Mouse (Mus musculus): ENCODE measurements around the gene Churc1. TPM values are rescaled to one million over a fixed set of nuclear protein-coding genes. Genes with fewer than 3 reads are reported as not detected.

Gene Churc1
- 10 to 100 TPM; 58.2 to 63.8 (median 60.9) TPM for total RNA-seq (2022)

DNA sequence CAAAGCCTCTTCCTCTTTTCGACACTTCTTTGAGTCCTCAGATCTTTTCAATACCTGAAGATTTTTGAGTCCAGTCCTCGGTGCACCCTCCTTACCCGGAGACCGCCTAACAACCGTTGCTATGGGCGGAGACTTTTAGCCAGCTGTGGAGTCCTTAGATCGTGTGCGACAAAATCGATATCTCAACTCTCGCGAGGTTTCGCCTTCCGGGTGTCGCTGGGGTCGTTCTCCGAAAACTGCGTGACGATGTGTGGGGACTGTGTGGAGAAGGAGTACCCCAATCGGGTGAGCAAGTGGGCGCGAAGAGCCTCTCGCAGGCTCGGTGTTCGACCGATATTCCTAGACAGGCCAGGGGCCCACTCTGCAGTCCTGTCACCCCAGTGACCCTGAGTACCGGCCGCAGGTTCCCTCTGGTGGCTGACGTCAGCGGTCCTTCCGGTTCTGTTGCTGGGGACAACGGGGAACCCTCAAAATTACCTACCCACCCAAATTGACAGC is at the start of gene Churc1, which contains the start of gene Fntb:
Gene Churc1, plus strand, starts transcription at position 185 of the 498 bp plus-strand sequence.
Gene Fntb, plus strand, starts transcription at position 236 of the 498 bp plus-strand sequence.
- peak; percentile 81 to 82 for DNase-seq (ENCODE audit: low spot score in 2 of 2)

DNA sequence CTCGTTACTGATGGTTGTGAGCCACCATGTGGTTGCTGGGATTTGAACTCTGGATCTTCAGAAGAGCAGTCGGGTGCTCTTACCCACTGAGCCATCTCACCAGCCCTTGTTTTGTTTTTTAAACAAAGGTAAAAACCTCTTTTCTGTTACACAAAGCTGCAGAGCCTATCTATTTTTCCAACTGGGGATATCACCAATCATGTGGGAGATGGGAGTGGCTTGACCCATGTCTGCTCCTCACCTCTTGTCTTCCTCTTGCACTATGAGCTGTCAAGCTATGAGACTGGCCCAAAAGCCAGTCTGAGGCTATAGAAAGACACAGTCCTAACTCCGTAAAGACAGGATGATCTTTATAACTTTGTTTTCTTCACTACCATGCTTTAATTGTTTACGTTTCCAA is 47.0 kb upstream of the Churc1 start:
- DNase-seq (ENCODE audit: low spot score in 2 of 2) = no peak

DNA sequence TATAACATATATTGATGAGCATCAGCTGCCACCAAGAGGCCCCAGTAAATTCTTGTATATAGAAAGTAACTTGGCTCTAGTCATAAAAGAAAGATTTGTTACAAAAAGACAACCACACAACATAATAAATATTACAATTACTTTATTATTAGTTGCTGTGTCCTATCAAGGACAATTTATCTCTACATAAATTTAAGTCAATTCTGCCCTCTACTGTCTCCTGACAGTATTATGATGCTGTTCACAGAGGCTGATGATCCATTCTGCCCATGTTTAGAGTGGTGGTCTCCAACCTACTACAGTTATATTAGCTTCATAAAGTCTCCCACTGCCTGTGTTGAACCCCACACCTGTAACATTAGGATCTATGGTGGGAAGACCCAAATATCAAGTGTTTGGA is 44.8 kb upstream of the Churc1 start:
- DNase-seq (ENCODE audit: low spot score in 2 of 2) = no peak

DNA sequence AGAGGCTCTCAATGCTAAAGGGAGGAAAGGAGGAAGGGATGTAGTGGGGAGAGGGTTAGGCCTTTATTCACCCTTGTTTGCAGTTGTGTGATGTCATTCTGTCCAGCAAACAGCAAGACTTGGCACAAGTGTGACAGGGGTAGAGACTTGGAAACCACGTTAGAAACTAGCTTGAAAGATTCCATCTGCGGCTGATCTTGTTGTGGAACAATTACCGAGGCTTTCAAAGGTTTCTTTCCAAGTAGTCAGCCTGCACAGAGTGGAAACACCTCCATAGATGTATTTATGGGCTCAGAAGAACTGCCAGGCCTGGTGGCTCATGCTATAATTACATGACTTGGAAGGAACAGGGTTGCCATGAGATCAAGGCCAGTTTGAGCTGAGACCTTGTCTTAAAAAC is 43.3 kb upstream of the Churc1 start:
- DNase-seq (ENCODE audit: low spot score in 2 of 2) = no peak

DNA sequence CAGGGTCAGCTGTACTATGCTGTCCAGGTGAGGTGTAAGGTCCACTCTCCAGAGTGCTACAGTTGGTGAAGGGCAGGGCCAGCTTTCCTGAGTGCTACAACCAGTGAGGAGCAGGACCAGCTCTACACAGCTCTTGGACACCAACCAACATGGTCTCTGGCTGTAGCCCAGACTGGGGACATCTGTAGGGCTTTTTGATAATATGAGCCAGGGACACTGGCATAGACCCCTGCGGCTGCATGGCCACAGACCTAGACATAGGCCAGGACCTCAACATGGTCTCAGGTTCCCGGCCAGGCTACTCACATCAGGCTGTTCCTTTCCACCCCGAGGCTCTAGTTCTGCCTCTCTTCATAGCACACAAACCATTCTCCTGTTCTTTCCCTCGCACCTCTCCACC is 37.4 kb upstream of the Churc1 start:
- no peak for DNase-seq (ENCODE audit: low spot score in 2 of 2)

DNA sequence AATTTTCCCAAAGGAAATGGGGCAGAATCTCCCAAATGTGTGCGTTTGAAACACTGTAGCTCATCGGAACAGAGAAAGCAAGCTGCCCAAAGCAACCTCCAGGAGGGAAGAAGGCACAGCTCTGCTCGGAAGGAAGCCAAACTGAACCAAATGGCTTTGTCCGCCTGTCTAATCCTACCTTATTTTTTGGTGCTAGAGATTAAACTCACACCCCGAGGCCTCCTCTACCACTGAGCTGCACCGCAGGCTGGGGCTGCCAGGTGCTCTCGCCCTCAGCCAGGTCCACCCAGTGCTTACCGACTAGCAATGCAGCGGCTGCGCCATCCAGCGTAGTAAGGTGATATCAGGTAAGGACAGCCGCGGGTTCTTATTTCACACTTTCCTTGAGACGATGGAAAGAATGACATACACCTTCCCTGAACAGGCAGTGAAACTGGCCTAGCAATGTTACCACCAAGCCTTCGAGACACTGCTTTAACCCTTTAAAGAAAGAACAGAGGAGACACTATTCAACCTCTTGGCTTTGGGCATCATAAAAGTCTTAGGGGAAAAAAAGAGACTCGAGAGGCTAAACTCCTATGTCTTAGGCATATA is 14.4 kb upstream of the Churc1 start:
- DNase-seq (ENCODE audit: low spot score in 2 of 2) = no peak

DNA sequence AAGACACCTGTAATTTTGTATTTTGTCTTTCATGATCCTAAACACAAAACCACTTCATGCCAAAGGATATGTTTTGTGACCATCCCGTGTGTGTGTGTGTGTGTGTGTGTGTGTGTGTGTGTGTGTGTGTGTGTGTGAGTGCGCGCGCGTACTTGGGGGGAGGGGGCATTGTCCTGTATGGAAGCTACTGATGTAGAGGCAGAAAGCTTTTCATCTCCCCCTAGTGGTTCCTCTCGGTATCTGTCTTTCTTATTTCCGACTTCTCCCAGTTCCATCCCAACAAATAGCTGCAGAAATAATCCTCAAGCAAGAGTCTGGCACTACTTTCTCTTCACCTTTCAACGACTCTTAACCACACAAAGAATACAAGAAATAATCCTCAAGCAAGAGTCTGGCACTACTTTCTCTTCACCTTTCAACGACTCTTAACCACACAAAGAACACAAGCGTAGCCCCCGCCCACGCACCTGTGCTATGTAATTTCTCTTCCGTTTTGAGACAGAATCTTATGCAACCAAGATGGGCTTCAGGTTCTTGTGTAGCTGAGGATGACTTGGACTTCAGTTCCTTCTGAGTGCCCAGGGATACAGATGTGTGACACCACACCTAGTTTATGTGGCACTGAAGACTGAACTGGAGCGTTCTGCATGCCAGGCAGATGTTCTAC is 12.6 kb upstream of the Churc1 start:
- no peak for DNase-seq (ENCODE audit: low spot score in 2 of 2)

DNA sequence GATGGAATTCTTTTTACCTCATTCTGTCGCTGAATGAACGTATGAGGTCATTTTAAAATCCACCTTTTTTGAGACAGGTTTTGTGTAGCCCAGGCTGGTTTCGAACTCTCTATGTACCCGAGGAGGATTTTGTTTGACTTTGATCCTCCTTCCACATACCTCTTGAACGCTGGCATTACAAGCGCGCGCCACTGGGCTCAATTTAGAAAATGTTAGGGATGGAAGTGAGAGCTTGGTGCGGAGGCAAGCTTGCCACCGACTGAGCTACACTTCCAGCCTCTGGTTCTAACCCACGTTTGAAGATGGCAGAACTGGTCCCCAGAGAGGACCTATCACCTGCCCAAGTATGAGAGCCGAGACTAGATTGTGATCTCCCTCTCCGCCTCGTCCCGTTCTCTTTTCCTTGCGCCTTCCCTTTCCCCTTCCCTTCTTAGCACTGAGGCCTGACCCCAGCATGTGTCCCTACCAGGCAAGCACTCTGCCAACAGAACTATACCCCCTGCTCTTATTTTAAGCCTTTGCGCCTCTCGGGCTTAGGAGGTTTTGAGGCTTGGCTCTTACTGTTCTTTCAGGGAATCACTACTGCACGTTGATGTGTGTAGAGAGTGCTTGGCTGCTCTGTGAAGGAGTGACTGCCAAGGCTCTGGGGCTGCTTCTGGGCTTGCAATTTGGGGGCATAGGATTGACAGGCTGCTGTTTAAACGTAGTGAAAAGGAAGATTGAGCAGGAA is 728 bp downstream of the Churc1 start:
- DNase-seq (ENCODE audit: low spot score in 2 of 2) = no peak

DNA sequence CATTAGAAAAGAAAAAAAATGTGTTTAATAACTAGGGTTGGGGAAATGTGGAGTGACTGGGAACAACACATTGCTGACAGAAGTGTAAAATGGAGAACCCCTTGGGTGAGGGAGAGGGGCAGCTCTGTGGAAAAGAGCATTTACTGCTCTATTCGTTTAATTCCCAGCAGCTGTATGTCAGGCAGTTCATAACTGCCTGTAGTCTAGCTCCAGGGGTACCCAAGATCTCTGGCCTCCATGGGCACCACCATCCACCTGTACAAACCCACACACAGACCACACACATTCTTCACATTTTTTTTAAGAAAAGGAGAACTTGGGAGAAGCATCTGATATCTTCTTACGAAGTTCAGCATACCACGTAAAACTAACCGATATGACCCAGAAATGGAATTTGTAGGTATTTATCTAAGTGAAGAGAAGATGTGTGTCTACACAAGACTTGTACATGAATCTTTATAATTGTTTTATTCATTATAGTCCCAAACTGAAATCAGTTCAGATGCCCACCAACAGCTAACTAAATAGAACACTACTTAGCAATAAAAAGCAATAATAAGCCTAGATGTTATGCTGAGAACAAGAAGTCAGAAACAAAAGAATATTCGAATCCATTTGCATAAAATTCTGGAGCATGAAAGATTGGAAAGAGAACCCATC is 5.6 kb downstream of the Churc1 start:
- DNase-seq (ENCODE audit: low spot score in 2 of 2) = no peak

DNA sequence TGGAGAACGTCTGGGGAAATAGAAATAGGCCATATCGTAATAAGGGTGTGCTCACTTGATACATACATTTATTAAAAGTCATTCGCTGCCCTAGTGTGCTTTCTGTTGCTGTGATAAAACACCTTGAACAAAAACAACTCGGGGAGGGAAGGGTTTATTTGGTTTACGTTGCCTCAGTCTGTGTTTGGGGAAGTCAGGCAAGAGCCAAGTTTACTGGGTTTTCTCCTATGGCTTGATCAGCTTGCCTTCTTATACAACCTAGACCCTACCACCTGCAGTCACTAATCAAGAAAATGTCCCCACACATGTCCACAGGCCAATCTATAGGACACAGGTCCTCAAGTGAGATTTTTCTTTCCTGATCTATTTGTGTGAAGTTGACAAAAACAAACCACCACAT is 6.2 kb downstream of the Churc1 start:
- DNase-seq (ENCODE audit: low spot score in 2 of 2) = no peak

DNA sequence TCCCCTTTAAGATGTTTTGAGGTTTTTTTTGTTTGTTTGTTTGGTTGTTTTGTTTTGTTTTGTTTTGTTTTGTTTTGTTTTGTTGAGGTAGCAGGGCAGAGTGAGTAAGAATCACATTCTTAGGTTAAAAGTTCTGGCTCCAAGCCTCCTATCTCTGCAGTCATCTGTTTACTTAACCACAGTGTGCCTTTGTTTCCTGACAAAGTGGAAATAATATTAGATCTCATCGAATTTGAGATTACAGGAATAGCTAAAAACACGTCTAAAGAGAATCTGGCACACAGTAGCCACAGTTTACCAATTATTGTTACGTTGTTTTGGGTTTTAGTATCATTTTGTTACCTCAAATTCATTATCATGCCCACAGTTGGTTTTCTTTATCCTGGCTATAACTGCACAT is 9.3 kb downstream of the Churc1 start:
- no peak for DNase-seq (ENCODE audit: low spot score in 2 of 2)

DNA sequence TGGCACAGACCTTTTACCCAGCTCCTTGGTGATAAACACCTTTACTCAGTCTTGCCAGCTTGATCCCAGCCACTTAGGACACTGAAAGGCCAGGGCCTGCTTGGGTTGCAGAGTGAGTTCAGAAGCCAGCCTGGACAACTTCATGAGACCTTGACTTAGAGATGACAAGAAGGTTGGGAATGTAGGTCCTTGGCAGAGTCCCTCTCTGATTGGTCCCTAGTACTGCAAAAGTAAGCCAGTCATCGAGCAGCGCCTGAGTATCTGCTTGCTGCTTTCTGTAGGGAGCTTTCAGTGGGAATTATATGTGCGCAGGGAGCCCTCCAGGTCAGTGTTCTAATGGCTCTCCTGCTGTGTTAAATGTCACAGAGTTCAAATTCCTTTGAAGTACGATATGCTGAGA is 9.8 kb downstream of the Churc1 start:
- DNase-seq (ENCODE audit: low spot score in 2 of 2) = no peak

DNA sequence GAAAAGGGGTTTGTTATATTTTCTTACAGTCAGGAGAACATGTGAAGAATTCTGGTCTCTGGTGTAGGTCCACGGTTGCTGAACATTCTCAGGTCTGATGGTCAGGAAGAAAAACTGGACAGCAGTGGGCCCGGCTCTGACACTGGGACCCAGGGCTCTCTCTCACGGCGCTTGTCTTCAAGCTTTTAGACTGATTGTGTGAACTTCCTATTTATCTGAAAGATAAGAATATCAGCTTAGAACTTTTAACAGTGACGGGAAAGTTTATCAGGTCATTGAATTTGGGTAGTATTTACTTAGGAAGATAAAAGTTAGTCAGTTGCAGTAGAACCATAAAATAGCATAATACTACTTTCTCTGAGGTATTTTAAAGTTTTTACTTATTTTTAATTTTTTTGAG is 11.6 kb downstream of the Churc1 start:
- DNase-seq (ENCODE audit: low spot score in 2 of 2) = no peak

DNA sequence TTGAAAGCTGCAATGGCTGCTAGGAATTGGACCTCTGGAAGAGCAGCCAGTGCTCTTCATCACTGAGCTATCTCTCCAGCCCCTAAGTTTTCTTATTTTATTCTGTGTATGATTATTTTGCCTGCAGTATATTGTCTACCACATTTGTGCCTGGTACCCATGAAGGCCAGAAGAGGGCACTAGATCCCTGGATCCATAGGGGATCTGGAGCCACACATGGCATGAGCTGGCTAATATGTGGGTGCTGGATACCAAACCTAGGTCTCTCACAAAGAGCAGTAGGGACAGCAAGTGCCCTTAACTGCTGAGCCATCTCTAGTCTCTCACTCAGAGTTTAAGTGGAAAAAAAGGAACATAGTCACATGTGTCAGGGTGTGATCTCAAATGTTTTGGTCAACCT is 12.5 kb downstream of the Churc1 start:
- DNase-seq (ENCODE audit: low spot score in 2 of 2) = no peak

DNA sequence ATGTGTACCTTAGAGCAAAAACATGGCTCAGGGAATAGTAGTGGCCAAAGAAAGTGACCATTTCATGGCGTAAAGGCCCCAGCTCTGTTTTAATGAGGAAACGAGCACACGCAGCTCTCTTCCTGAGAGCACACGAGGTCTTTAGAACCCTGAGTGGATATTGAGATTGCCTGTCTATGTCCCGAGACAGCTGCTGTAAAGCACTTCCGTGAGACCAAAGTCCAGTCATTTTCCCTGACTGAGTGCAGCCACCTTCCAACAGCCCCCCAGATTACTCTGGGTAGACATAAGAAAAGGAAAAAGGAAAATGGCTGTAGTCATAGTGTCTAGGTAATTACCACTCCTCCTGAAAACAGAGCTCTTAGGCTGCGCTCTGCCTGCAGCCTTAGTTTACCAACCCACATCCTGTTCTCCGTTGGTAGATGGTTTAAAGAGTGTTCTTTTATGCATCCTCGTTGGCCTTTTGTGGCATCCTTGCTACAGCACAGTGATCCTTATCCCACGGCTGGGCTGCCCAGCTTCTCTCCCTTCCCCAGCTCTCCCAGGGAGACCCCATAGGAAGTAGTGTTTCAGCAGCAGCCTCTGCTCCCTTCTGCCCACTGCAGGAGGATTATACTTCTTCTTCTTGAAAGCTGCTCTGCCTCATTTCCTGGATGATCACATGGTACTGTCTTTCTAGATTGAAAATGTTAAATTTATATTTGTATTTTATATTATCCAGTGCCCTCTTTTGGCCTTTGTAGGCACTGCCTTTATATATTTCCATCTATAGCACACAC is 13.2 kb downstream of the Churc1 start:
- DNase-seq (ENCODE audit: low spot score in 2 of 2) = no peak

DNA sequence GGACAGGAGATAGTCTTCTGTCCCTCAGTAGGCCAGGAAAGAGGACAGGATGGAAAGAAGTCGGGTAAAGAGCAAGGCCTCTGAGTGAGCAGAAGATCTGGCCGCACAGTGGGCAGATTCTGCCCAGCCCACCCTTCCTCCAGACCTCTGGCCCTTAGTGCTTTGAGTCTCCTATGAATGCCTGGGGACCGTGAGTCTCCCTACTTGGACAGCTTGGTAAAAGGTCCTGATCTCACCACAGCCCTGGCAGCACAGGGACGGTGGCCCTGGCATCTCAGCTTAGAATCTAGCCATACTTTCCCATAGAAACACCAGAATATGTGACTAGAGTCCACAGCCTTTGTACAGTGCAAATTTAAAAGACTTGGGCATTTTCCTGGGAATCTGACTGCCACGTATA is 14.6 kb downstream of the Churc1 start:
- DNase-seq (ENCODE audit: low spot score in 2 of 2) = no peak

DNA sequence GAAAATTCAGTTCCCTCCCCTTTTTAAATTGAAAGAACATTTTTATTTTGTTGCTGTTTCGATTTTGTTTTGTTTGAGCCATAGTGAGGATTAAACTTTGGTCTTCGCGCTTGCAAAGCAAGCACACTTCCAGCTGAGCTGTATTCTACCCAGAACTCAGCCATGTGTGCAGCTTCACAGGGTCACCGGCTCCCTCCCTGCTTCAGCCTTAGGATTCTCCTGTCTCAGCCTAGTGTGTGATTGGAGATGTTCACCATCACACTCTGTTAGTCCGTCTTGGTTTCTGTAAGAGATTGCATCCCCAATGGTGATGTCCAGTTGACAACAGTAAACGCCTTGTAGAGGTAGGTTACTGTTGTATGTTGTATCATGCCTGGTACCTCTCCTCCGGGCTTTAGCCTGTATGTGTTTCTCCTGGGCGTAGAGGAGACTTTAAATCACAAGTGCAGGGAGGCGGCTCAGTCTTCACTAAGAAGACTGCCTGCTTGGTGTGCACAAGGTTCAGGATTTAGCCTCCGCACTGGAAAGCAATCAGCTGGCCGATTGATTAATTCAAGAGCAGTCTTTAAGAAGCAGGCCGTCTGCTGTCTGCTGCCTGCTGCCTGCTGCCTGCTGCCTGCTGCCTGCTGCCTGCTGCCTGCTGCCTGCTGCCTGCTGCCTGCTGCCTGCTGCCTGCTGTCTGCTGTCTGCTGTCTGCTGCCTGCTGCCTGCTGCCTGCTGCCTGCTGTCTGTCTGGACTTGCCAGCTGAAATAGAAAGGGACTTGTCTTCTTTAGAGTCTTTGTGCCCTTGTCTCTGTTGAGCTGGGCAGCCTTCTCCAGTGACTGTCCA is 15.5 kb downstream of the Churc1 start:
- no peak for DNase-seq (ENCODE audit: low spot score in 2 of 2)

DNA sequence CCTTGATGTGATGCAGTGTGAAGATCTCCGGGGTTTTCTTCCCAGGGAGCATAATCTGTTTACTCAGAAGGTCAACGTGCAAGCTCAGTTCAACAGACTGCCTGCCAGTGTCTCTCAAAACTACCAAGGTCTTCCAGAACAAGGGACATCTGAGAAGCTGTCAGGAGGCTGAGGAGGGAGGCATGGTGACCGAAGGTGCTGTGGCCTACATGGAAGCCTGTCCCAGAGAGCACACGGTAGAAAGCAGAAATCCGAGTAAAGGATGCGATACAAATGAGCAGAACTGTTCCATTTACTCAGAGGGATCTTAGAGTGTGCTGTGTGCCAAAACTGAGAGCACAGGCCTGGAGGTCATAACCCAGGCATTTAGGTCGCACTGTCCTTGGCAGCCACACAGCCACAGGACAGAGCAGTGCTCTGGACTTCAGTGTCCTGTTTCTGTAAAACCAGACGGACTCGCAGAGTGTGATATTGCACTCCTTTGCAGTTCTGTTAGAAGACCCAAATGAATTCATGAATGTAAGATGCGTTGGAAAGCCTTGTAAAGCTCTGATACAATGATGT is 18.8 kb downstream of the Churc1 start:
- peak; percentile 20 to 21 for DNase-seq (ENCODE audit: low spot score in 2 of 2)

DNA sequence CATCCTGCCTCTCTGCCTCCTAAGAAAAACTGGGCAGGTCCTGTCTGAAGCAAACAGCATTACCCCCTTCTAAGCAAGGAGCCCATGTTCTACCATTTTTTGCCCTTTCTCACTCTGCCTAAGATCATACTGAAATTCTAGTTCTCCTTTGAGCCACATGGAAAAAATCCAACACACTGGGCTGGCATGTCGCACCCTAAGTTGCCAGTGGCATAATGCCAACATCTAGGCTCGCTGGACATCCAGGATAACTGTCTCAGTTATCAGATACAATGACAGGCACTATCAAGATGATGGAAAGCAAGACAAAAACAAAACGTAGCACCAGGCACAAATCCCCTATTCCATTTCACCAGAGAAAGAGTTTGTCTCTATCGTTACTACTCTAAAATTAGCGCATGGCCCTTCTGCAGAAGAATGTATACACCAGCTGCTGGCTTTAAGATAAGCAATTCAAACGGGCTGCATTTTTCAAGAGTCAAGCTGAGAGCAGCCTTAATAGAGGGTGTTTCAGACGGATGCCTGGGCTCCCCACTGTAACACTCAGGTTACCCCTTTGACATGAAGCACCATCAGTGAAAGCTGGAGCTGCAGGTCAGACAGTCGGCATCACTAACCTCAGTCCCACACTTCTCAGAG is 25.2 kb downstream of the Churc1 start:
- no peak for DNase-seq (ENCODE audit: low spot score in 2 of 2)

Measured in gastrocnemius, adult 8-10 months (tissue).